Mouse (Mus musculus): ENCODE results near the gene Elmsan1. TPM values are rescaled to one million over a fixed set of nuclear protein-coding genes. Genes with fewer than 3 reads are reported as not detected.

Gene Elmsan1
- total RNA-seq, 2 experiments from 2014 or later = 30.2 to 34.8 TPM

GRCm38 (mm10) chr12:84152352-84153190 is 66.1 kb downstream of the Elmsan1 start:
- no peak for DNase-seq (ENCODE audit: low spot score in 2 of 2)

- DNase-seq (ENCODE audit: low spot score in 2 of 2) = no peak
These were observed 66.8 kb downstream of the Elmsan1 start for GRCm38 (mm10) chr12:84151911-84152310.

GRCm38 (mm10) chr12:84150976-84151375 is 67.7 kb downstream of the Elmsan1 start:
- DNase-seq (ENCODE audit: low spot score in 2 of 2) = no peak

GRCm38 (mm10) chr12:84149971-84150370 is 68.7 kb downstream of the Elmsan1 start:
- no peak for DNase-seq (ENCODE audit: low spot score in 2 of 2)

GRCm38 (mm10) chr12:84148622-84149012 is 70.1 kb downstream of the Elmsan1 start:
- no peak for DNase-seq (ENCODE audit: low spot score in 2 of 2)

- DNase-seq (ENCODE audit: low spot score in 2 of 2) = peak in 1 of 2 experiments; percentile 50
These were observed 70.6 kb downstream of the Elmsan1 start, which contains the start of gene Pnma1 for GRCm38 (mm10) chr12:84147954-84148621. Gene Pnma1, minus strand, starts transcription at chr12:84148489.

- no peak for DNase-seq (ENCODE audit: low spot score in 2 of 2)
These were observed 76.2 kb downstream of the Elmsan1 start for GRCm38 (mm10) chr12:84142281-84143050.

GRCm38 (mm10) chr12:84141271-84141670 is 77.4 kb downstream of the Elmsan1 start:
- DNase-seq (ENCODE audit: low spot score in 2 of 2) = no peak

- no peak for DNase-seq (ENCODE audit: low spot score in 2 of 2)
These were observed 78.5 kb downstream of the Elmsan1 start for GRCm38 (mm10) chr12:84140135-84140534.

GRCm38 (mm10) chr12:84137131-84137530 is 81.5 kb downstream of the Elmsan1 start:
- no peak for DNase-seq (ENCODE audit: low spot score in 2 of 2)

- no peak for DNase-seq (ENCODE audit: low spot score in 2 of 2)
These were observed 86.4 kb downstream of the Elmsan1 start for GRCm38 (mm10) chr12:84132265-84132664.

- DNase-seq (ENCODE audit: low spot score in 2 of 2) = no peak
These were observed 88.8 kb downstream of the Elmsan1 start for GRCm38 (mm10) chr12:84129931-84130330.

- no peak for DNase-seq (ENCODE audit: low spot score in 2 of 2)
These were observed 90.1 kb downstream of the Elmsan1 start for GRCm38 (mm10) chr12:84128576-84128975.

GRCm38 (mm10) chr12:84126899-84127298 is 91.8 kb downstream of the Elmsan1 start:
- no peak for DNase-seq (ENCODE audit: low spot score in 2 of 2)

- no peak for DNase-seq (ENCODE audit: low spot score in 2 of 2)
These were observed 92.8 kb downstream of the Elmsan1 start for GRCm38 (mm10) chr12:84125892-84126291.

- DNase-seq (ENCODE audit: low spot score in 2 of 2) = no peak
These were observed 99.1 kb downstream of the Elmsan1 start for GRCm38 (mm10) chr12:84119584-84119983.

GRCm38 (mm10) chr12:84114153-84114994 is 104.3 kb downstream of the Elmsan1 start, which contains the start of gene Dnal1:
Gene Dnal1, plus strand, starts transcription at chr12:84114366.
- peak; percentile 75 to 77 for DNase-seq (ENCODE audit: low spot score in 2 of 2)

- DNase-seq (ENCODE audit: low spot score in 2 of 2) = no peak
These were observed 105.0 kb downstream of the Elmsan1 start for GRCm38 (mm10) chr12:84113676-84114075.

- DNase-seq (ENCODE audit: low spot score in 2 of 2) = no peak
These were observed 107.9 kb downstream of the Elmsan1 start for GRCm38 (mm10) chr12:84110814-84111213.

- no peak for DNase-seq (ENCODE audit: low spot score in 2 of 2)
These were observed 108.8 kb downstream of the Elmsan1 start for GRCm38 (mm10) chr12:84109924-84110323.

- no peak for DNase-seq (ENCODE audit: low spot score in 2 of 2)
These were observed 111.0 kb downstream of the Elmsan1 start for GRCm38 (mm10) chr12:84107692-84108091.

All from adrenal gland, postnatal 4 days (tissue).